Comparison of ENCODE assay signal across 29 mouse cellular contexts in genomic region chr11:66400036-66400435, GRCm38 (mm10).
DNase-seq lines count a peak whose midpoint lies in the region; ATAC-seq and TF ChIP-seq lines count a peak whose summit lies in the region.
"Had no signal": no experiment of that assay in that cellular context is flagged by ENCODE, and none has a peak within 500 bp of the region (broad histone marks: within the 10 kb centered on the region; RNA-seq: fewer than 3 reads in every experiment).

No protein-coding gene starts in this region.

- H3K9me3 ChIP-seq in forebrain, embryonic 11.5 days (ENCODE audit: control insufficient read depth, low read length): no peaks in the 10 kb centered on the region
- no peaks in the 10 kb centered on the region for H3K9me3 ChIP-seq in forebrain, embryonic 15.5 days
- H3K9me3 ChIP-seq in hindbrain, embryonic 11.5 days (ENCODE audit: control insufficient read depth, low read length): no peaks in the 10 kb centered on the region
- H3K9me3 ChIP-seq in hindbrain, embryonic 14.5 days (ENCODE audit: control insufficient read depth, low read length): no peaks in the 10 kb centered on the region
- no peaks in the 10 kb centered on the region for H3K9me3 ChIP-seq in kidney, embryonic 14.5 days (ENCODE audit: control insufficient read depth, low read length)
- H3K9me3 ChIP-seq: heart, embryonic 12.5 days; hindbrain, embryonic 15.5 days; kidney, embryonic 15.5 days; liver, embryonic 13.5 days; stomach, embryonic 15.5 days had no signal

- H3K9ac ChIP-seq in forebrain, embryonic 11.5 days (ENCODE audit: low read length): no peak overlapping the region
- no peak overlapping the region for H3K9ac ChIP-seq in forebrain, embryonic 15.5 days (replicated peaks)
- H3K9ac ChIP-seq in hindbrain, embryonic 11.5 days (ENCODE audit: low read depth, low read length): no peak overlapping the region
- H3K9ac ChIP-seq in hindbrain, embryonic 14.5 days: no peak overlapping the region
- H3K9ac ChIP-seq in kidney, embryonic 14.5 days (ENCODE audit: low read depth, low read length): no peak overlapping the region
- H3K9ac ChIP-seq: heart, embryonic 12.5 days; hindbrain, embryonic 15.5 days; kidney, embryonic 15.5 days; liver, embryonic 13.5 days; stomach, embryonic 15.5 days had no signal

- no peak overlapping the region for H3K4me2 ChIP-seq in forebrain, embryonic 11.5 days (ENCODE audit: low read depth, low read length, severe bottlenecking)
- no peak overlapping the region for H3K4me2 ChIP-seq in forebrain, embryonic 15.5 days (replicated peaks)
- H3K4me2 ChIP-seq in hindbrain, embryonic 11.5 days (replicated peaks; ENCODE audit: low read depth, low read length): no peak overlapping the region
- no peak overlapping the region for H3K4me2 ChIP-seq in hindbrain, embryonic 14.5 days (replicated peaks)
- H3K4me2 ChIP-seq in kidney, embryonic 14.5 days (replicated peaks; ENCODE audit: low read depth, low read length): no peak overlapping the region
- H3K4me2 ChIP-seq: heart, embryonic 12.5 days; hindbrain, embryonic 15.5 days; kidney, embryonic 15.5 days; liver, embryonic 13.5 days; stomach, embryonic 15.5 days had no signal

- H3K4me1 ChIP-seq in forebrain, embryonic 11.5 days (replicated peaks; ENCODE audit: control insufficient read depth, insufficient read depth, low read length): no peaks in the 10 kb centered on the region
- no peaks in the 10 kb centered on the region for H3K4me1 ChIP-seq in forebrain, embryonic 15.5 days
- H3K4me1 ChIP-seq in hindbrain, embryonic 11.5 days (replicated peaks; ENCODE audit: control insufficient read depth, insufficient read depth, low read length): no peaks in the 10 kb centered on the region
- 0 out of 2 replicates have a peak, but pooled peaks cover 4% of the 10 kb centered on the region for H3K4me1 ChIP-seq in hindbrain, embryonic 14.5 days (replicated peaks; ENCODE audit: control insufficient read depth, insufficient read depth, low read length)
- no peaks in the 10 kb centered on the region for H3K4me1 ChIP-seq in kidney, embryonic 14.5 days (ENCODE audit: control insufficient read depth, insufficient read depth, low read length)
- H3K4me1 ChIP-seq: heart, embryonic 12.5 days; hindbrain, embryonic 15.5 days; kidney, embryonic 15.5 days; liver, embryonic 13.5 days; megakaryocyte, embryonic 14.5 days; stomach, embryonic 15.5 days had no signal

- TF ChIP-seq CTCF in brain, embryonic 14.5 days (IDR thresholded peaks at IDR 0.05; ENCODE audit: borderline replicate concordance, extremely low read depth, insufficient read depth, insufficient read length): no peak

- ATAC-seq in forebrain, embryonic 11.5 days (replicated peaks; ENCODE audit: low FRiP score): 0 out of 2 replicates have a peak, but pooled peaks have one; percentile 39
- no peak for ATAC-seq in forebrain, embryonic 15.5 days (replicated peaks)
- ATAC-seq in hindbrain, embryonic 11.5 days (ENCODE audit: low FRiP score): no peak
- ATAC-seq in hindbrain, embryonic 14.5 days (ENCODE audit: low FRiP score): no peak
- ATAC-seq in kidney, embryonic 14.5 days (ENCODE audit: low FRiP score, low TSS enrichment): no peak
- ATAC-seq: CD4-positive, CD25-positive, alpha-beta regulatory T cell, adult 4 months; intestine, postnatal 0 days; midbrain, embryonic 16.5 days had no signal

- no peaks in the 10 kb centered on the region for H3K36me3 ChIP-seq in forebrain, embryonic 11.5 days (ENCODE audit: control insufficient read depth, insufficient read depth, low read length)
- no peaks in the 10 kb centered on the region for H3K36me3 ChIP-seq in forebrain, embryonic 15.5 days
- no peaks in the 10 kb centered on the region for H3K36me3 ChIP-seq in hindbrain, embryonic 11.5 days (ENCODE audit: control insufficient read depth, insufficient read depth, low read length)
- H3K36me3 ChIP-seq in hindbrain, embryonic 14.5 days (replicated peaks; ENCODE audit: control insufficient read depth, insufficient read depth): no peaks in the 10 kb centered on the region
- no peaks in the 10 kb centered on the region for H3K36me3 ChIP-seq in kidney, embryonic 14.5 days (ENCODE audit: control insufficient read depth, insufficient read depth, low read length)
- H3K36me3 ChIP-seq: heart, embryonic 12.5 days; hindbrain, embryonic 15.5 days; kidney, embryonic 15.5 days; liver, embryonic 13.5 days; stomach, embryonic 15.5 days had no signal

- no peak overlapping the region for H3K4me3 ChIP-seq in forebrain, embryonic 11.5 days (ENCODE audit: low read depth, low read length)
- no peak overlapping the region for H3K4me3 ChIP-seq in forebrain, embryonic 15.5 days
- no peak overlapping the region for H3K4me3 ChIP-seq in hindbrain, embryonic 11.5 days (ENCODE audit: low read depth, low read length)
- no peak overlapping the region for H3K4me3 ChIP-seq in hindbrain, embryonic 14.5 days (replicated peaks; ENCODE audit: low read length)
- H3K4me3 ChIP-seq in kidney, embryonic 14.5 days (ENCODE audit: low read length): no peak overlapping the region
- H3K4me3 ChIP-seq: heart, embryonic 12.5 days; hindbrain, embryonic 15.5 days; kidney, embryonic 15.5 days; left cerebral cortex, adult 2 months; liver, embryonic 13.5 days; megakaryocyte, embryonic 14.5 days; myocyte; stomach, embryonic 15.5 days had no signal

- no peak for TF ChIP-seq POLR2A in brain, embryonic 14.5 days (IDR thresholded peaks at IDR 0.05; ENCODE audit: borderline replicate concordance, extremely low read depth, insufficient read depth, insufficient read length, poor library complexity, severe bottlenecking)

- WGBS in forebrain, embryonic 11.5 days: 71% methylated on average over 7 of the region's 7 CpGs
- 45% methylated on average over 7 of the region's 7 CpGs for WGBS in forebrain, embryonic 15.5 days
- WGBS in hindbrain, embryonic 11.5 days: 57% methylated on average over 7 of the region's 7 CpGs
- whole genome bisulfite sequencing in hindbrain, embryonic 14.5 days: 39% methylated on average over 7 of the region's 7 CpGs
- 36% methylated on average over 7 of the region's 7 CpGs for WGBS in kidney, embryonic 14.5 days

- H3K27ac ChIP-seq in forebrain, embryonic 11.5 days (ENCODE audit: low read depth, low read length): no peak overlapping the region
- H3K27ac ChIP-seq in forebrain, embryonic 15.5 days (replicated peaks): no peak overlapping the region
- no peak overlapping the region for H3K27ac ChIP-seq in hindbrain, embryonic 11.5 days (ENCODE audit: low read depth, low read length)
- H3K27ac ChIP-seq in hindbrain, embryonic 14.5 days: no peak overlapping the region
- H3K27ac ChIP-seq in kidney, embryonic 14.5 days (ENCODE audit: low read depth, low read length): no peak overlapping the region
- H3K27ac ChIP-seq: hindbrain, embryonic 15.5 days; kidney, embryonic 15.5 days; left cerebral cortex, adult 2 months; liver, embryonic 13.5 days; stomach, embryonic 15.5 days had no signal

- H3K27me3 ChIP-seq in forebrain, embryonic 11.5 days (ENCODE audit: control insufficient read depth, insufficient read depth, low read length): no peaks in the 10 kb centered on the region
- H3K27me3 ChIP-seq in forebrain, embryonic 15.5 days: no peaks in the 10 kb centered on the region
- no peaks in the 10 kb centered on the region for H3K27me3 ChIP-seq in hindbrain, embryonic 11.5 days (ENCODE audit: control insufficient read depth, insufficient read depth, low read length)
- no peaks in the 10 kb centered on the region for H3K27me3 ChIP-seq in hindbrain, embryonic 14.5 days (ENCODE audit: control insufficient read depth, insufficient read depth, low read length)
- H3K27me3 ChIP-seq in kidney, embryonic 14.5 days (ENCODE audit: control insufficient read depth, insufficient read depth, low read length): no peaks in the 10 kb centered on the region
- H3K27me3 ChIP-seq: heart, embryonic 12.5 days; hindbrain, embryonic 15.5 days; kidney, embryonic 15.5 days; liver, embryonic 13.5 days; megakaryocyte, embryonic 14.5 days; stomach, embryonic 15.5 days had no signal

- no peak for DNase-seq in forebrain, embryonic 11.5 days (ENCODE audit: low spot score)
- peak; percentile 17 for DNase-seq in hindbrain, embryonic 11.5 days (ENCODE audit: low spot score)
- DNase-seq in hindbrain, embryonic 14.5 days (ENCODE audit: low spot score): no peak
- DNase-seq in brain, embryonic 14.5 days (ENCODE audit: low read depth): peak; percentile 57
- peak; percentile 32 for DNase-seq in mesoderm, embryonic 11.5 days (ENCODE audit: low read depth, low spot score)
- DNase-seq in adrenal gland, postnatal 10 days: no peak
- DNase-seq: adrenal gland, postnatal 25 days; cerebellum, adult 9-10 months; gastrocnemius, postnatal 10 days; heart, adult 18-20 months; heart, postnatal 10 days; kidney, postnatal 4 days; layer of hippocampus, adult 9-11 months; liver, embryonic 13.5 days; lung, adult 2 months; lung, postnatal 36 days; thymus, postnatal 36 days had no signal

Comparison
In these comparisons a context has a peak if more than half of its experiments do, and no peak if none do; other contexts are left out.
1. DNase-seq: peak in hindbrain, embryonic 11.5 days (single experiment), brain, embryonic 14.5 days (single experiment) and mesoderm, embryonic 11.5 days (single experiment); none in forebrain, embryonic 11.5 days (single experiment), hindbrain, embryonic 14.5 days (single experiment) and adrenal gland, postnatal 10 days (single experiment).